ENCODE assay signal across 9 mouse cellular contexts in the genomic region with DNA sequence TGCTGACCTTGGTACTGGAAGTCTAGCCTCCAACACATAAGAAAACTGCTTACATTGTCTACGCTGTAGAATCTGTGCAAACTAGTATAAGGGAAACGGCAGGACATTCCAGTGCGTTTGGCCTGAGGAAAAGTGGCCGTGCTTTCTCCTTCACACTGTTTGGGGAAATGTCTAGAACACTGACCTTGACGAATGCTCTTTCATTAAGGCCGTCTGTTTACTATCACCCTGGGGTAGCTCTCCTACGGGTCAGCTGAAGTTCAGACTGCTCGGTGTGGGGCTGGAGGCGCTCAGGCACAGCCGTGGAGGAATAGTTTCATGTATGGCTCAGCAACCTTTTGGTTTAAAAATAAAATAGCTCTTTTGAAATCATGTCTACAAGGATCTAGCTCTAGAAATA. TPM values are rescaled to one million over a fixed set of nuclear protein-coding genes. Genes with fewer than 3 reads are reported as not detected.
DNase-seq lines count a peak whose midpoint lies in the region; ATAC-seq lines count a peak whose summit lies in the region.
"Had no signal": no experiment of that assay in that cellular context is flagged by ENCODE, and none has a peak within 500 bp of the region (broad histone marks: within the 10 kb centered on the region; RNA-seq: fewer than 3 reads in every experiment).

No protein-coding gene starts in this region.

- DNase-seq in liver, embryonic 11.5 days (ENCODE audit: low spot score), result no peak
- peak; percentile 43 for DNase-seq in embryo, embryonic 11 days
- DNase-seq in kidney, adult 9 months, result peak; percentile 52
- DNase-seq in cerebellum, postnatal 25 days, result no peak
- DNase-seq: right cerebral cortex, postnatal 14 days had no signal

- H3K27me3 ChIP-seq in liver, embryonic 11.5 days (replicated peaks; ENCODE audit: control insufficient read depth, insufficient read depth, low read length), result no peaks in the 10 kb centered on the region
- H3K27me3 ChIP-seq in liver, embryonic 12.5 days (replicated peaks), result peaks cover 5% of the 10 kb centered on the region
- H3K27me3 ChIP-seq in stomach, embryonic 15.5 days (replicated peaks), result no peaks in the 10 kb centered on the region
- H3K27me3 ChIP-seq in midbrain, embryonic 15.5 days (replicated peaks), result no peaks in the 10 kb centered on the region
- no peaks in the 10 kb centered on the region for H3K27me3 ChIP-seq in hindbrain, embryonic 13.5 days

- H3K4me1 ChIP-seq in liver, embryonic 11.5 days (replicated peaks; ENCODE audit: control insufficient read depth, insufficient read depth, low read length), result no peaks in the 10 kb centered on the region
- peaks cover 6% of the 10 kb centered on the region for H3K4me1 ChIP-seq in liver, embryonic 12.5 days
- no peaks in the 10 kb centered on the region for H3K4me1 ChIP-seq in stomach, embryonic 15.5 days
- no peaks in the 10 kb centered on the region for H3K4me1 ChIP-seq in midbrain, embryonic 15.5 days
- no peaks in the 10 kb centered on the region for H3K4me1 ChIP-seq in hindbrain, embryonic 13.5 days (replicated peaks)

- H3K9ac ChIP-seq in liver, embryonic 11.5 days (ENCODE audit: low read depth, low read length), result no peak overlapping the region
- no peak overlapping the region for H3K9ac ChIP-seq in liver, embryonic 12.5 days
- no peak overlapping the region for H3K9ac ChIP-seq in stomach, embryonic 15.5 days
- H3K9ac ChIP-seq in midbrain, embryonic 15.5 days, result no peak overlapping the region
- no peak overlapping the region for H3K9ac ChIP-seq in hindbrain, embryonic 13.5 days

- no peaks in the 10 kb centered on the region for H3K36me3 ChIP-seq in liver, embryonic 11.5 days (ENCODE audit: control insufficient read depth, insufficient read depth, low read length)
- no peaks in the 10 kb centered on the region for H3K36me3 ChIP-seq in liver, embryonic 12.5 days
- H3K36me3 ChIP-seq in stomach, embryonic 15.5 days, result no peaks in the 10 kb centered on the region
- no peaks in the 10 kb centered on the region for H3K36me3 ChIP-seq in midbrain, embryonic 15.5 days (replicated peaks)
- no peaks in the 10 kb centered on the region for H3K36me3 ChIP-seq in hindbrain, embryonic 13.5 days

- 53% methylated on average over 10 of the region's 10 CpGs for WGBS in liver, embryonic 11.5 days
- 63% methylated on average over 10 of the region's 10 CpGs for WGBS in liver, embryonic 12.5 days (ENCODE audit: insufficient replicate concordance)
- 16% methylated on average over 10 of the region's 10 CpGs for WGBS in stomach, embryonic 15.5 days
- 72% methylated on average over 10 of the region's 10 CpGs for WGBS in midbrain, embryonic 15.5 days
- 52% methylated on average over 10 of the region's 10 CpGs for WGBS in hindbrain, embryonic 13.5 days

- no peak overlapping the region for H3K4me3 ChIP-seq in liver, embryonic 11.5 days (ENCODE audit: low read depth, low read length)
- H3K4me3 ChIP-seq in liver, embryonic 12.5 days, result no peak overlapping the region
- H3K4me3 ChIP-seq in stomach, embryonic 15.5 days (replicated peaks), result no peak overlapping the region
- H3K4me3 ChIP-seq in midbrain, embryonic 15.5 days, result no peak overlapping the region
- no peak overlapping the region for H3K4me3 ChIP-seq in hindbrain, embryonic 13.5 days

- no peak overlapping the region for H3K27ac ChIP-seq in liver, embryonic 11.5 days (ENCODE audit: low read depth, low read length)
- H3K27ac ChIP-seq in liver, embryonic 12.5 days, result no peak overlapping the region
- no peak overlapping the region for H3K27ac ChIP-seq in stomach, embryonic 15.5 days
- H3K27ac ChIP-seq in midbrain, embryonic 15.5 days, result no peak overlapping the region
- no peak overlapping the region for H3K27ac ChIP-seq in hindbrain, embryonic 13.5 days

- no peak overlapping the region for H3K4me2 ChIP-seq in liver, embryonic 11.5 days
- H3K4me2 ChIP-seq in liver, embryonic 12.5 days, result no peak overlapping the region
- no peak overlapping the region for H3K4me2 ChIP-seq in stomach, embryonic 15.5 days
- H3K4me2 ChIP-seq in midbrain, embryonic 15.5 days, result no peak overlapping the region
- no peak overlapping the region for H3K4me2 ChIP-seq in hindbrain, embryonic 13.5 days

- ATAC-seq in liver, embryonic 11.5 days (replicated peaks; ENCODE audit: low FRiP score), result 0 out of 2 replicates have a peak, but pooled peaks have one; percentile 39
- ATAC-seq in liver, embryonic 12.5 days, result no peak
- peak; percentile 56; the same call in 1 of the 2 replicates for ATAC-seq in stomach, embryonic 15.5 days (ENCODE audit: insufficient read depth, low FRiP score, low read depth)
- ATAC-seq in midbrain, embryonic 15.5 days (replicated peaks), result no peak
- ATAC-seq in hindbrain, embryonic 13.5 days (ENCODE audit: low FRiP score), result no peak

- H3K9me3 ChIP-seq in liver, embryonic 11.5 days (ENCODE audit: control insufficient read depth, low read length), result no peaks in the 10 kb centered on the region
- H3K9me3 ChIP-seq in liver, embryonic 12.5 days (replicated peaks), result no peaks in the 10 kb centered on the region
- H3K9me3 ChIP-seq in stomach, embryonic 15.5 days, result no peaks in the 10 kb centered on the region
- no peaks in the 10 kb centered on the region for H3K9me3 ChIP-seq in midbrain, embryonic 15.5 days
- no peaks in the 10 kb centered on the region for H3K9me3 ChIP-seq in hindbrain, embryonic 13.5 days

RNA-seq across cellular contexts. Expression of a gene that starts 6.5 kb away (rescaled TPM):
- polyA plus RNA-seq in liver, embryonic 11.5 days (2014; fragmentation: Nextera tagmentation; extraction: Ambion mirVana), result 5.6 and 5.9 TPM in 2 replicates
- polyA plus RNA-seq in liver, embryonic 12.5 days (2016; fragmentation: Nextera tagmentation; extraction: Ambion mirVana), result 5.9 and 6.7 TPM in 2 replicates
- polyA plus RNA-seq in stomach, embryonic 15.5 days (2015; fragmentation: Nextera tagmentation; extraction: Ambion mirVana), result 7.9 and 8.6 TPM in 2 replicates
- polyA plus RNA-seq in midbrain, embryonic 15.5 days (2015; fragmentation: Nextera tagmentation; extraction: Ambion mirVana), result 7.6 and 8.0 TPM in 2 replicates
- polyA plus RNA-seq in hindbrain, embryonic 13.5 days (2015; fragmentation: Nextera tagmentation; extraction: Ambion mirVana), result 8.0 and 9.4 TPM in 2 replicates

Comparison
In these comparisons a context has a peak if more than half of its experiments do, and no peak if none do; other contexts are left out.
1. ATAC-seq: peak in liver, embryonic 11.5 days (single experiment) and stomach, embryonic 15.5 days (single experiment); none in liver, embryonic 12.5 days (single experiment), midbrain, embryonic 15.5 days (single experiment) and hindbrain, embryonic 13.5 days (single experiment).
2. DNase-seq: peak in embryo, embryonic 11 days (single experiment) and kidney, adult 9 months (single experiment); none in liver, embryonic 11.5 days (single experiment) and cerebellum, postnatal 25 days (0 of 2).